Mouse (Mus musculus) cerebellum, adult 2 months (tissue): ENCODE measurements around the gene Npdc1. TPM values are rescaled to one million over a fixed set of nuclear protein-coding genes. Genes with fewer than 3 reads are reported as not detected.

Experiments
- DNase-seq, 2 experiments: peaks; one replicate each; pipeline ENCODE4 v3.0.0; 2021
- H3K27ac ChIP-seq: fragments of 200-500 bp; 2 replicates; pipeline ENCODE4 v1.5.1; 2012; ENCODE audit warnings: low read length, control low read depth, inconsistent platforms; ENCODE audit not compliant: insufficient read depth
- H3K27me3 ChIP-seq: fragments of 200-500 bp; 2 replicates; pipeline ENCODE4 v1.6.1; 2012; ENCODE audit warnings: inconsistent platforms, mild to moderate bottlenecking, low read length, moderate library complexity; ENCODE audit not compliant: control insufficient read depth, insufficient read depth
- H3K4me1 ChIP-seq: fragments of 200-500 bp; 2 replicates; pipeline ENCODE4 v1.6.1; 2011; ENCODE audit warnings: low read length; ENCODE audit not compliant: control insufficient read depth, insufficient read depth
- H3K4me3 ChIP-seq: fragments of 200-500 bp; replicated peaks from 2 replicates; pipeline ENCODE3; 2011; ENCODE audit warnings: mild to moderate bottlenecking, low read depth, low read length, control low read depth; ENCODE audit not compliant: insufficient read depth
- CTCF ChIP-seq: fragments of 200-500 bp; IDR thresholded peaks from 2 replicates; pipeline ENCODE4 v1.5.1; 2011; ENCODE audit warnings: low read depth, mild to moderate bottlenecking, control low read depth, low read length, moderate library complexity, borderline replicate concordance; ENCODE audit not compliant: insufficient read depth
- POLR2A ChIP-seq: fragments of 200-500 bp; IDR thresholded peaks from 2 replicates; pipeline ENCODE4 v1.6.1; 2011; ENCODE audit warnings: low read length, control low read depth, borderline replicate concordance; ENCODE audit not compliant: insufficient read depth
- WGBS: fragments of 180-500 bp; shearing (Covaris S2); methylation state at CpG from one replicate; pipeline ENCODE4 v1.1.7; 2018; 5-methylcytosine and 5-hydroxymethylcytosine counted together
- polyA plus RNA-seq: library from polyadenylated mRNA; depleted of rRNA; stranded (reverse); fragments of >200 nt; gene quantifications from 2 replicates; pipeline ENCODE4 v1.2.3, GENCODE M21; 2012

The Npdc1 gene
- polyA plus RNA-seq, 1 experiment = 502 TPM

- Histone ChIP-seq H3K27ac (peak within 1 kb of the TSS; percentile 100), H3K4me3 (peak within 1 kb of the TSS; percentile 71), H3K27me3 (no peaks in the 10 kb centered on the region), H3K4me1 (peaks cover 59% of the 10 kb centered on the region)
- DNase-seq = peak; percentile 97
- TF ChIP-seq POLR2A (peak; percentile 45; the same call in 1 of the 2 replicates), CTCF (peak; percentile 87)
- under 1% methylated on average over 77 of the region's 89 CpGs for WGBS
Observed at GRCm38 (mm10) chr2:25428442-25429236, 29.5 kb downstream of the Npdc1 start, which contains the start of gene Abca2. Gene Abca2, plus strand, starts transcription at chr2:25428703.

- Histone ChIP-seq H3K4me1 (peaks cover 64% of the 10 kb centered on the region), H3K4me3 (peak overlapping the region; percentile 71), H3K27ac (peak overlapping the region; percentile 100), H3K27me3 (no peaks in the 10 kb centered on the region)
- WGBS = 2% methylated on average over 5 of the region's 5 CpGs
- peak; percentile 74 to 78 for DNase-seq
- TF ChIP-seq CTCF = no peak
- TF ChIP-seq POLR2A = 0 out of 2 replicates have a peak, but pooled peaks have one; percentile 10
Observed at GRCm38 (mm10) chr2:25429435-25430180, 30.5 kb downstream of the Npdc1 start.

GRCm38 (mm10) chr2:25430395-25431233 is 31.5 kb downstream of the Npdc1 start:
- peak; percentile 59 to 62 for DNase-seq
- TF ChIP-seq CTCF (no peak), POLR2A (peak; percentile 16; the same call in 1 of the 2 replicates)
- Histone ChIP-seq H3K4me3 (peak overlapping the region; percentile 71), H3K27me3 (no peaks in the 10 kb centered on the region), H3K27ac (peak overlapping the region; percentile 100), H3K4me1 (peaks cover 66% of the 10 kb centered on the region)
- WGBS = 17% methylated on average over 17 of the region's 17 CpGs

GRCm38 (mm10) chr2:25431308-25431855 is 32.2 kb downstream of the Npdc1 start:
- peak overlapping the region; percentile 100 for H3K27ac ChIP-seq
- H3K4me1 ChIP-seq = peaks cover 66% of the 10 kb centered on the region
- H3K27me3 ChIP-seq = no peaks in the 10 kb centered on the region
- 27% methylated on average over 6 of the region's 6 CpGs for WGBS
- DNase-seq = peak; percentile 53 to 61
- H3K4me3 ChIP-seq = peak overlapping the region; percentile 71
- no peak for TF ChIP-seq CTCF
- TF ChIP-seq POLR2A = no peak

- peak overlapping the region; percentile 71 for H3K4me3 ChIP-seq
- H3K4me1 ChIP-seq = peaks cover 73% of the 10 kb centered on the region
- peak overlapping the region; percentile 77; the same call in 1 of the 2 replicates for H3K27ac ChIP-seq
- peak in 1 of 2 experiments; percentile 48 for DNase-seq
- H3K27me3 ChIP-seq = no peaks in the 10 kb centered on the region
- 24% methylated on average over 11 of the region's 11 CpGs for WGBS
- no peak for TF ChIP-seq CTCF
- no peak for TF ChIP-seq POLR2A
Observed at GRCm38 (mm10) chr2:25432326-25433098, 33.4 kb downstream of the Npdc1 start.

- Histone ChIP-seq H3K4me3 (no peak overlapping the region), H3K27ac (peak overlapping the region; percentile 77), H3K4me1 (peaks cover 73% of the 10 kb centered on the region), H3K27me3 (no peaks in the 10 kb centered on the region)
- no peak for TF ChIP-seq POLR2A
- TF ChIP-seq CTCF = no peak
- WGBS = 23% methylated on average over 17 of the region's 17 CpGs
- peak in 1 of 2 experiments; percentile 57 for DNase-seq
Observed at GRCm38 (mm10) chr2:25433101-25433500, 34.0 kb downstream of the Npdc1 start.
